18 mouse cellular contexts compared by ENCODE assay signal in the genomic region with DNA sequence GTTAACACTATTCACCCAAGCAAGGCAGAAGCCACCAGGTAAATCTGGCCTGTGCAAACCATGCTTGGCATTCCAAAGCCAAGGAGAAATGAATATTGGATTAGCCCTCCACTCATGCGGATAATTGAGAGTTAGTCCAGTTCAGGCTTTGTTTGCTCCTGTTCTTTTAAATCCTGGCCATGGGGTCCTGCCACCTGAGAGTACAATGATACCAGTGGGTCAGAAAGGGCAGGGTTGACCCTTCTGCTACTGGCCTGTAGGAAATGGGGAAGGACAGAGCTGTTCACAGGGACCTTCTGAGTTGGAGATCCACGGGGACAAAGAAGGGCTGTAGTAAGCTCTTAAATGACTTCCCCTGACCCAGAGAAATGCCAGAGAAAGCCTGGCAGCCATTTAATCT.
"Had no signal": no experiment of that assay in that cellular context is flagged by ENCODE, and none has a peak within 500 bp of the region (broad histone marks: within the 10 kb centered on the region; RNA-seq: fewer than 3 reads in every experiment).

No protein-coding gene starts in this region.

- H3K36me3 ChIP-seq: liver, embryonic 13.5 days; midbrain, embryonic 12.5 days; midbrain, embryonic 15.5 days; neural tube, embryonic 13.5 days had no signal

- H3K27ac ChIP-seq: liver, embryonic 13.5 days; midbrain, embryonic 12.5 days; midbrain, embryonic 15.5 days; neural tube, embryonic 13.5 days; stomach, postnatal 0 days had no signal

- H3K9me3 ChIP-seq: liver, embryonic 13.5 days; midbrain, embryonic 12.5 days; midbrain, embryonic 15.5 days; neural tube, embryonic 13.5 days had no signal

- H3K4me2 ChIP-seq: liver, embryonic 13.5 days; midbrain, embryonic 12.5 days; midbrain, embryonic 15.5 days; neural tube, embryonic 13.5 days had no signal

- ATAC-seq: intestine, postnatal 0 days; midbrain, embryonic 15.5 days had no signal

- H3K4me1 ChIP-seq: liver, embryonic 13.5 days; midbrain, embryonic 15.5 days had no signal

- H3K4me3 ChIP-seq: liver, embryonic 13.5 days; midbrain, embryonic 12.5 days; midbrain, embryonic 15.5 days; myocyte; neural tube, embryonic 13.5 days had no signal

- DNase-seq: kidney, adult 2 months; kidney, postnatal 14 days; kidney, postnatal 4 days; liver, embryonic 13.5 days; lung, adult 2 months; lung, postnatal 14 days; lung, postnatal 4 days; right cerebral cortex, adult 18-20 months; right cerebral cortex, postnatal 14 days; right cerebral cortex, postnatal 4 days; thymus, adult 18-20 months; thymus, postnatal 36 days had no signal

- H3K9ac ChIP-seq: liver, embryonic 13.5 days; midbrain, embryonic 12.5 days; midbrain, embryonic 15.5 days; neural tube, embryonic 13.5 days had no signal

- H3K27me3 ChIP-seq: liver, embryonic 13.5 days; midbrain, embryonic 12.5 days; midbrain, embryonic 15.5 days; neural tube, embryonic 13.5 days had no signal
